Mouse (Mus musculus) forebrain, embryonic 14.5 days (tissue): ENCODE measurements around the gene Olfr49. TPM values are rescaled to one million over a fixed set of nuclear protein-coding genes. Genes with fewer than 3 reads are reported as not detected.

ENCODE experiments used
- ATAC-seq: fragments of 200-750 bp; cut with Nextera tagmentation; 2 replicates; pipeline ENCODE4 v1.8.0; 2017; ENCODE audit warnings: mild to moderate bottlenecking, moderate library complexity
- DNase-seq: peaks from one replicate; pipeline ENCODE4 v3.0.0-alpha.2; 2015; ENCODE audit warnings: low spot score
- H3K27ac ChIP-seq: fragments of 300-500 bp; sonication (generic); 2 replicates; pipeline ENCODE4 v1.5.1; 2014; ENCODE audit warnings: low read depth, mild to moderate bottlenecking, control low read depth, low read length, moderate library complexity
- H3K27me3 ChIP-seq: fragments of 300-500 bp; sonication (generic); replicated peaks from 2 replicates; pipeline ENCODE4 v1.6.1; 2014; ENCODE audit warnings: low read length, control low read depth, mixed read lengths; ENCODE audit not compliant: control insufficient read depth, insufficient read depth
- H3K36me3 ChIP-seq: fragments of 300-500 bp; sonication (generic); 2 replicates; pipeline ENCODE4 v1.6.1; 2014; ENCODE audit warnings: low read length, control low read depth; ENCODE audit not compliant: control insufficient read depth, insufficient read depth
- H3K4me1 ChIP-seq: fragments of 300-500 bp; sonication (generic); 2 replicates; pipeline ENCODE4 v1.6.1; 2014; ENCODE audit warnings: antibody characterized with exemption, low read length, control low read depth; ENCODE audit not compliant: control insufficient read depth, insufficient read depth
- H3K4me2 ChIP-seq: fragments of 300-500 bp; sonication (generic); 2 replicates; pipeline ENCODE4 v1.6.1; 2014; ENCODE audit warnings: mild to moderate bottlenecking, control low read depth, low read length
- H3K4me3 ChIP-seq: fragments of 300-500 bp; sonication (generic); 2 replicates; pipeline ENCODE4 v1.5.1; 2014; ENCODE audit warnings: low read depth, low read length, control low read depth
- H3K9ac ChIP-seq: fragments of 300-500 bp; sonication (generic); 2 replicates; pipeline ENCODE4 v1.6.1; 2014; ENCODE audit warnings: mild to moderate bottlenecking, low read length, control low read depth, moderate library complexity
- H3K9me3 ChIP-seq: fragments of 300-500 bp; sonication (generic); replicated peaks from 2 replicates; pipeline ENCODE4 v1.6.1; 2016; ENCODE audit warnings: low read length, control low read depth, mixed read lengths; ENCODE audit not compliant: control insufficient read depth
- WGBS: fragments of 180-500 bp; shearing (Covaris S2); extraction: QIAGEN DNeasy Blood & Tissue Kit; methylation state at CpG from one replicate; pipeline ENCODE4 v1.1.7; 2014; 5-methylcytosine and 5-hydroxymethylcytosine counted together
- polyA plus RNA-seq: library from polyadenylated mRNA; unstranded; fragments of >200 nt; fragmentation: Nextera tagmentation; extraction: Ambion mirVana; gene quantifications from 2 replicates; pipeline ENCODE4 v1.2.1, GENCODE M21; 2014

Gene Olfr49
- polyA plus RNA-seq, 1 experiment from 2014 or later = not detected

GRCm38 (mm10) chr14:54258131-54258670 is 26.5 kb downstream of the Olfr49 start:
- Histone ChIP-seq H3K27me3 (no peaks in the 10 kb centered on the region), H3K9ac (no peak overlapping the region), H3K4me2 (no peak overlapping the region), H3K27ac (no peak overlapping the region), H3K36me3 (no peaks in the 10 kb centered on the region), H3K9me3 (no peaks in the 10 kb centered on the region), H3K4me1 (peaks cover 6% of the 10 kb centered on the region; the same call in 1 of the 2 replicates), H3K4me3 (no peak overlapping the region)
- 65% methylated on average over 7 of the region's 7 CpGs for WGBS
- no peak for ATAC-seq
- DNase-seq = no peak

GRCm38 (mm10) chr14:54254670-54255202 is 30.0 kb downstream of the Olfr49 start:
- WGBS = 68% methylated on average over 12 of the region's 12 CpGs
- H3K27ac ChIP-seq = no peak overlapping the region
- H3K4me1 ChIP-seq = peaks cover 12% of the 10 kb centered on the region
- H3K36me3 ChIP-seq = no peaks in the 10 kb centered on the region
- H3K9me3 ChIP-seq = no peaks in the 10 kb centered on the region
- peak overlapping the region; percentile 66 for H3K4me3 ChIP-seq
- H3K9ac ChIP-seq = no peak overlapping the region
- ATAC-seq (no peak), DNase-seq (no peak)
- peak overlapping the region; percentile 62 for H3K4me2 ChIP-seq
- H3K27me3 ChIP-seq = no peaks in the 10 kb centered on the region

- H3K4me3 ChIP-seq = peak within 1 kb of the TSS; percentile 66
- H3K36me3 ChIP-seq = no peaks in the 10 kb centered on the region
- H3K9ac ChIP-seq = peak within 1 kb of the TSS; percentile 69
- H3K27ac ChIP-seq = peak within 1 kb of the TSS; percentile 76
- H3K9me3 ChIP-seq = no peaks in the 10 kb centered on the region
- H3K4me2 ChIP-seq = peak within 1 kb of the TSS; percentile 62
- ATAC-seq (peak; percentile 100), DNase-seq (peak; percentile 99)
- WGBS = under 1% methylated on average over 39 of the region's 39 CpGs
- no peaks in the 10 kb centered on the region for H3K27me3 ChIP-seq
- peaks cover 11% of the 10 kb centered on the region for H3K4me1 ChIP-seq
Observed at GRCm38 (mm10) chr14:54253741-54254291, 30.9 kb downstream of the Olfr49 start, which contains the start of the genes Dad1 and Abhd4. Gene Dad1, minus strand, starts transcription at chr14:54254104. Gene Abhd4, plus strand, starts transcription at chr14:54254188.

GRCm38 (mm10) chr14:54250122-54250521 is 34.6 kb downstream of the Olfr49 start:
- no peak overlapping the region for H3K4me3 ChIP-seq
- DNase-seq = no peak
- H3K27me3 ChIP-seq = no peaks in the 10 kb centered on the region
- peaks cover 10% of the 10 kb centered on the region; the same call in 1 of the 2 replicates for H3K36me3 ChIP-seq
- ATAC-seq = no peak
- peaks cover 9% of the 10 kb centered on the region for H3K4me1 ChIP-seq
- H3K9me3 ChIP-seq = no peaks in the 10 kb centered on the region
- H3K4me2 ChIP-seq = no peak overlapping the region
- no peak overlapping the region for H3K27ac ChIP-seq
- no peak overlapping the region for H3K9ac ChIP-seq
- 80% methylated on average over 4 of the region's 4 CpGs for WGBS

GRCm38 (mm10) chr14:54249326-54249725 is 35.4 kb downstream of the Olfr49 start:
- Histone ChIP-seq H3K27me3 (no peaks in the 10 kb centered on the region), H3K4me3 (no peak overlapping the region), H3K9ac (no peak overlapping the region), H3K27ac (no peak overlapping the region), H3K36me3 (peaks cover 10% of the 10 kb centered on the region; the same call in 1 of the 2 replicates), H3K4me1 (peaks cover 9% of the 10 kb centered on the region), H3K4me2 (no peak overlapping the region), H3K9me3 (no peaks in the 10 kb centered on the region)
- ATAC-seq = no peak
- DNase-seq = no peak
- WGBS = 85% methylated on average over 9 of the region's 9 CpGs

- Histone ChIP-seq H3K27me3 (no peaks in the 10 kb centered on the region), H3K9ac (no peak overlapping the region), H3K4me2 (no peak overlapping the region), H3K4me1 (no peaks in the 10 kb centered on the region), H3K27ac (no peak overlapping the region), H3K36me3 (peaks cover 25% of the 10 kb centered on the region), H3K9me3 (no peaks in the 10 kb centered on the region), H3K4me3 (no peak overlapping the region)
- ATAC-seq = no peak
- 93% methylated on average over 3 of the region's 3 CpGs for WGBS
- no peak for DNase-seq
Observed at GRCm38 (mm10) chr14:54246232-54246631, 38.5 kb downstream of the Olfr49 start.

- Histone ChIP-seq H3K27ac (no peak overlapping the region), H3K9me3 (no peaks in the 10 kb centered on the region), H3K4me2 (no peak overlapping the region), H3K4me1 (no peaks in the 10 kb centered on the region), H3K9ac (no peak overlapping the region), H3K4me3 (no peak overlapping the region), H3K36me3 (peaks cover 33% of the 10 kb centered on the region), H3K27me3 (no peaks in the 10 kb centered on the region)
- ATAC-seq = no peak
- WGBS = 25% methylated on average over 3 of the region's 3 CpGs
- peak; percentile 29 for DNase-seq
Observed at GRCm38 (mm10) chr14:54244183-54244582, 40.6 kb downstream of the Olfr49 start.

DNA sequence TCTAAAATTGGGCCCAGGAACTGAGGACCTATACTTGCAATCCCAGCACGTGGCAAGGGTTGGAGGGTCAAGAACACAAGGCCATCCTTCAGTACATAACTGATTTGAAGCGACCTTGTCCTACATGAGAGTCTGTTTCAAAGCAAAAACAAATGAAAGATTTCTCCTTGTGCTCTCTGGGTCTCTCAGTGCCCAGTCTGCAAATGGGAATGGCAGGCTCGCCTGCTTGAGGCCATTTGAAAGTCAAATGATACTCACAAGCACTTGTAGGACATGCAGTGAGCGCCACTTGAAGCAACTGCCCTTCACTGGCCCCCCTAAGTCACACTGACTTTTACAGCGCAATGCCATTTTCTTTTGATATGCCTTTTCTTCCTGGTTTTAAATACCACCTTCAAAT is 44.2 kb downstream of the Olfr49 start:
- no peak overlapping the region for H3K27ac ChIP-seq
- H3K9me3 ChIP-seq = no peaks in the 10 kb centered on the region
- no peaks in the 10 kb centered on the region for H3K4me1 ChIP-seq
- no peak for ATAC-seq
- H3K4me2 ChIP-seq = no peak overlapping the region
- no peaks in the 10 kb centered on the region for H3K27me3 ChIP-seq
- peaks cover 34% of the 10 kb centered on the region for H3K36me3 ChIP-seq
- 82% methylated on average over 5 of the region's 5 CpGs for WGBS
- H3K9ac ChIP-seq = no peak overlapping the region
- DNase-seq = no peak
- no peak overlapping the region for H3K4me3 ChIP-seq
